Mouse (Mus musculus): ENCODE measurements around the gene Gstt3. TPM values are rescaled to one million over a fixed set of nuclear protein-coding genes. Genes with fewer than 3 reads are reported as not detected.

Gene Gstt3
- 13.3 TPM for polyA plus RNA-seq (2015; fragmentation: Illumina TruSeq; extraction: RNeasy Lipid Tissue Mini Kit (QIAGEN cat#74804); ENCODE audit: insufficient read depth, low read depth, low replicate concordance)

GRCm38 (mm10) chr10:75780769-75781578, at the start of gene Gstt3, which contains the start of gene Gm20441:
Gstt3 (minus strand) TSS chr10:75781414.
Gm20441 (minus strand) TSS chr10:75780954.

GRCm38 (mm10) chr10:75822443-75822842, 41.2 kb upstream of the Gstt3 start, which contains the start of gene Gstt4:
Gstt4 (minus strand) TSS chr10:75822543.

GRCm38 (mm10) chr10:75798176-75798696, 17.0 kb upstream of the Gstt3 start, which contains the start of gene Gstt1:
Gstt1 (minus strand) TSS chr10:75798584.

GRCm38 (mm10) chr10:75772795-75773664, 8.2 kb downstream of the Gstt3 start, which contains the start of gene Ddt:
Ddt (minus strand) TSS chr10:75773414.

GRCm38 (mm10) chr10:75763682-75764518, 17.3 kb downstream of the Gstt3 start, which contains the start of gene Cabin1:
Cabin1 (minus strand) TSS chr10:75764341.

Other genes with a start within 250 kb of the Gstt3 start
- 1.8 TPM for gene Lrrc75b, start 221.1 kb downstream of the Gstt3 start, polyA plus RNA-seq (2015; fragmentation: Illumina TruSeq; extraction: RNeasy Lipid Tissue Mini Kit (QIAGEN cat#74804); ENCODE audit: insufficient read depth, low read depth, low replicate concordance)
- gene Ggt1, start 219.8 kb downstream of the Gstt3 start, polyA plus RNA-seq (2015; fragmentation: Illumina TruSeq; extraction: RNeasy Lipid Tissue Mini Kit (QIAGEN cat#74804); ENCODE audit: insufficient read depth, low read depth, low replicate concordance), result 317 TPM
- 2.0 TPM for gene Ggt5, start 192.1 kb downstream of the Gstt3 start, polyA plus RNA-seq (2015; fragmentation: Illumina TruSeq; extraction: RNeasy Lipid Tissue Mini Kit (QIAGEN cat#74804); ENCODE audit: insufficient read depth, low read depth, low replicate concordance)
- gene Susd2, start 137.4 kb downstream of the Gstt3 start, polyA plus RNA-seq (2015; fragmentation: Illumina TruSeq; extraction: RNeasy Lipid Tissue Mini Kit (QIAGEN cat#74804); ENCODE audit: insufficient read depth, low read depth, low replicate concordance), result 6.1 TPM
- 25.9 TPM for gene Cabin1, start 17.1 kb downstream of the Gstt3 start, polyA plus RNA-seq (2015; fragmentation: Illumina TruSeq; extraction: RNeasy Lipid Tissue Mini Kit (QIAGEN cat#74804); ENCODE audit: insufficient read depth, low read depth, low replicate concordance)
- gene Ddt, start 8.0 kb downstream of the Gstt3 start, polyA plus RNA-seq (2015; fragmentation: Illumina TruSeq; extraction: RNeasy Lipid Tissue Mini Kit (QIAGEN cat#74804); ENCODE audit: insufficient read depth, low read depth, low replicate concordance), result 16.3 TPM
- gene Gm20441, start 460 bp downstream of the Gstt3 start, polyA plus RNA-seq (2015; fragmentation: Illumina TruSeq; extraction: RNeasy Lipid Tissue Mini Kit (QIAGEN cat#74804); ENCODE audit: insufficient read depth, low read depth, low replicate concordance), result not detected
- 30.6 TPM for gene Gstt1, start 17.2 kb upstream of the Gstt3 start, polyA plus RNA-seq (2015; fragmentation: Illumina TruSeq; extraction: RNeasy Lipid Tissue Mini Kit (QIAGEN cat#74804); ENCODE audit: insufficient read depth, low read depth, low replicate concordance)
- not detected for gene Gstt4, start 41.1 kb upstream of the Gstt3 start, polyA plus RNA-seq (2015; fragmentation: Illumina TruSeq; extraction: RNeasy Lipid Tissue Mini Kit (QIAGEN cat#74804); ENCODE audit: insufficient read depth, low read depth, low replicate concordance)
- 17.0 TPM for gene Gstt2, start 56.0 kb upstream of the Gstt3 start, polyA plus RNA-seq (2015; fragmentation: Illumina TruSeq; extraction: RNeasy Lipid Tissue Mini Kit (QIAGEN cat#74804); ENCODE audit: insufficient read depth, low read depth, low replicate concordance)
- gene Mif, start 78.8 kb upstream of the Gstt3 start, polyA plus RNA-seq (2015; fragmentation: Illumina TruSeq; extraction: RNeasy Lipid Tissue Mini Kit (QIAGEN cat#74804); ENCODE audit: insufficient read depth, low read depth, low replicate concordance), result 62.3 TPM
- 253 TPM for gene Derl3, start 112.0 kb upstream of the Gstt3 start, polyA plus RNA-seq (2015; fragmentation: Illumina TruSeq; extraction: RNeasy Lipid Tissue Mini Kit (QIAGEN cat#74804); ENCODE audit: insufficient read depth, low read depth, low replicate concordance)
- gene Smarcb1, start 140.2 kb upstream of the Gstt3 start, polyA plus RNA-seq (2015; fragmentation: Illumina TruSeq; extraction: RNeasy Lipid Tissue Mini Kit (QIAGEN cat#74804); ENCODE audit: insufficient read depth, low read depth, low replicate concordance), result 11.9 TPM
- 118 TPM for gene Chchd10, start 151.7 kb upstream of the Gstt3 start, polyA plus RNA-seq (2015; fragmentation: Illumina TruSeq; extraction: RNeasy Lipid Tissue Mini Kit (QIAGEN cat#74804); ENCODE audit: insufficient read depth, low read depth, low replicate concordance)
- gene Mmp11, start 155.1 kb upstream of the Gstt3 start, polyA plus RNA-seq (2015; fragmentation: Illumina TruSeq; extraction: RNeasy Lipid Tissue Mini Kit (QIAGEN cat#74804); ENCODE audit: insufficient read depth, low read depth, low replicate concordance), result 1.2 TPM
- not detected for gene Gm867, start 159.3 kb upstream of the Gstt3 start, polyA plus RNA-seq (2015; fragmentation: Illumina TruSeq; extraction: RNeasy Lipid Tissue Mini Kit (QIAGEN cat#74804); ENCODE audit: insufficient read depth, low read depth, low replicate concordance)
- 3.9 TPM for gene Vpreb3, start 161.6 kb upstream of the Gstt3 start, polyA plus RNA-seq (2015; fragmentation: Illumina TruSeq; extraction: RNeasy Lipid Tissue Mini Kit (QIAGEN cat#74804); ENCODE audit: insufficient read depth, low read depth, low replicate concordance)
- gene Gm5134, start 173.1 kb upstream of the Gstt3 start, polyA plus RNA-seq (2015; fragmentation: Illumina TruSeq; extraction: RNeasy Lipid Tissue Mini Kit (QIAGEN cat#74804); ENCODE audit: insufficient read depth, low read depth, low replicate concordance), result not detected